Mouse (Mus musculus) urinary bladder, postnatal 10 days (tissue): Measurements from ENCODE around the gene Ttf1.
"Not testable (repeated sequence)": the region's sequence is repeated elsewhere in the genome, so short reads cannot be mapped to it uniquely, and the experiment has no call there.

Experiments used
- DNase-seq: peaks from one replicate; pipeline ENCODE4 v3.0.0; 2022; ENCODE audit warnings: low spot score

Ttf1 gene

DNA sequence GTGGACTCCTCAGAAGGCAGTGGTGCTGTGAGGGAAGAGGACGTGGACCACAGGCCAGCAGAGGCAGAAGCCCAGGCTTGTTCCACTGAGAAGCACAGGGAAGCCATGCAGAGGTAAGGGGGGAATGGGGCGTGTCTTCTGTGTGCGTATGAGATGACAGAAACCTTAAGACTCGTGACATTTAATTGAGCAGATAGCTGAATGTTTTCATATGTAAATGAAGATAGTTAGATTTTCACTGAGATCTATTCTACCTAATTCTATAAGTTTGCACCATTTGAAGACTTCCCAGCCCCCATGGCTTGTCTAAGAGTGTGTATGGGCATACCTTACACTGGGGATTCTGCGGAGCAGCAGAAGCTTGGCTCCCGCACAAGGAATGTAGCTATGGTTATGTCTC, 5.7 kb downstream of the Ttf1 start:
- DNase-seq, result no peak

DNA sequence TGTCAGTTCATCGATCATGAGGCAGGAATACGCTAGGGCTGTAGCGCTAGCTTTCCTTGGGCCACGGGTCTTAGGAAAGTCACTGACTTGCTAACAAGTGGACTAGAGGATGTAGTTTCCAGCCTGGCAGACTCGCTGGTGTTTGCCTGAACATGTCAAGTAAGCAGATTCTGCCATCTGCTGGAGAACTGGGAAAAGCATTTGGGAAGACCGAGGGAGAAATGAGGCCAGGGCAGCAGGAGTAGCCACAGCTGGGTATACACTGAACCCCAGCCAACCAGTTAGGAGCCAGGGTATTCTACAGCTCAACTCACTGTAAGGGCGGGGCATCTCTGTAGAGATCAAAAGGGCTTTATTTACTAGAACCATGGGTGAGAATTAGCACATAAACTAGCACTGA, 6.3 kb downstream of the Ttf1 start:
- DNase-seq, result no peak

DNA sequence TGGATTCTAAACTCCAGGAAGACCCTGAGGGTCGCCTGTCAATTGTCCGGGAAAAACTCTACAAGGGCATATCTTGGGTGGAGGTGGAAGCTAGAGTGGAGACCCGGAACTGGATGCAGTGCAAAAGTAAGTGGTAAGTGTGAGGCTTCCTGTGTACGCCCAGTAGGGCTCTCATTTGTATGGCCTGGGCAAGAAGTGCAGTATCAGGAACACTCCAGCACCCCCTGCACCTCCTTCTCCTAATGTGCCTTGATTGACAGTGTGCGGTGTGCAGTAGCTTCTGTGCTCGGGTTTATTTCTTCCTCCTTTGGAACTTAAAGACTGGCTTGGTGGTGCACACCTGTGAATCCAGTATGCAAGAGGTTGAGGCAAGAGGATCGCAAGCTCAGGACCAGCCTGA, 14.6 kb downstream of the Ttf1 start:
- no peak for DNase-seq

DNA sequence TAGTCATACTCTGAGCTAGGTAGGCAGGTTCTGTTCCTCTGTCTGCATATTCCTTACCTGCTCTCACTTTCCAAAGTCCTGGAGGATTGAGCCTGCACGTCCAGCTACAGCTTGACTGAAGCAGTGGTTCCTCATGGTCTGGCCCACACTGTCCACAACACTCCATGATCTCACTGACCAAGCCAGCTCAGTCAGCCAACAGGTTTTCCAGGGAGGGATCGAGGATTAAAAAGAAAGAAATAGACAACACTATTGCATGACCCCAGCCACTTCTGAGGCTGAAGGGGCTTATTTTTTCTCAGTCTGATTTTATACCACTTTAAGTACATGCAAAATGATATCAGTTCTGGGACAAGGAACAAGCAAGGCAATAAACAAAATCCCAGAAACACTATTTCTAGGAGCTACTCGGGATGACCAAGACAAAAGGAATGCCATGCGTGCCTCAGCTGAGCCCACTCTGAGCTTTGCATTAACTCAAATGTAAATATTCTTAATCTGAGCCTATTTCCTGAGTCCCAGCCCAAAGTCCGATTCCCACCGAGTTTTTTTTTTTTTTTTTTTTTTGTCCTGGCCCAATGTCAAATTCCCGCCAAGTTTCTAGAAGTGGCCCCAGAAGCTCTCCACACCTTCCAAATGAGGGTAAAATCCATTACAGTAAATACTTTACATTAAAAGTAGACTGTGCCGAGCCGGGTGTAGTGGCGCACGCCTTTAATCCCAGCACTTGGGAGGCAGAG, 15.4 kb downstream of the Ttf1 start:
- no peak for DNase-seq

DNA sequence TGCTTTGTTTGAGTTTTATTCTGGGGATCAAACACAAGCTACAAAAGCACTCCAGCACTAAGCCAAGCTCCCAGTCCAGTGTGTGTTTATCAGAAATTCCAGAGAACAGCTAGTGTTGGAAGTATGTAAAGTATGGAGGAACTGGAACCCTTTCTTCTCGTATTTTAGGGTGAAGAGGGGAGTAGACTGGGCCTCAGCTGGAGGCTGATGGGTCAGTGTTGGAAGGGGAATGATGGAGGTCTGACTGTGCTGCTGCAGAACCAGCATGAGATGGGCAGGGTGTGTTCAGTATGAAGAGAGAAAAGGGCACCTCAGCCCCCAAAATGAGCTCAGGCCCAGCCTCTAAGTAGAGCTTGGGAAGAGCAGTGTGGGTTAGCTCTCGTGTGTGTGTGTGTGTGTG, 16.2 kb downstream of the Ttf1 start:
- DNase-seq, result no peak

DNA sequence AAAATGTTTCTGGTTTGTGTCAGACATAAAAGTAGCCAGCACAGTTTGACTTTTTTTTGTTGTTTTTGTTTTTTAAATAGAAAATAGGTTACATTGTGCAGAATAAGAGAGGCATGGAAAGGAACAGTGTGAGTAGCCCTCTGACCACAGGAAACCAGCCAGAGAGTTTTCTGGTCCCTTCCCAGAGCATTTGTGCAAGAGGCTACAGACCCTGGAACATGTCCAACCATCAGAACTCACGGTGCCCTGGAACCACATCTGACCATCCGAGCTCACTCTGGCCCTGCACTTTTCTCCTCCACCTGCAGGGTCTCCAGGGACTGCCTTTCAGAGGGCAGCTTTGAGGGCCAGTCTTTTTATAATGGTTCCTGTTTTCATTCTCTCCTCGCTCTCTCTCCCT, 21.9 kb downstream of the Ttf1 start:
- no peak for DNase-seq

DNA sequence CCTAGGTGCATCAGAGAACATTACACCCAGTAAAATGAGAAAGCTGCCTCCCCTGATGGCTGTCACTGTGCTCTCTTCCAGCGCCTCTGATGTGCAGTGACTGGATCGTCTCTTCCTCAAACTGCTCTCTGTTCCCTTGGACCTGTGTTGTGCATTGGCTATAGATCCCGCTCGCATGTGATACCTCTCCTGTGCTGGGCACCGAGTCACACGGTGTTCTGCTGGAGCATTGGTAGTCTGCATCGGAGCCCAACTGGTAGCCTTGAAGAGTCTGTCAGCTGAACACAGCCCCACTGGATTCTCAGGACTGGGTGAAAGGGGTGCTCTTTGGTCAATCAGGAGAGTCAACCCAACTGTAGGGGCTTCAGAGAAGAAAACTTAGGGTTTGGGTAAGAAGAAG, 26.0 kb downstream of the Ttf1 start:
- DNase-seq, result no peak

DNA sequence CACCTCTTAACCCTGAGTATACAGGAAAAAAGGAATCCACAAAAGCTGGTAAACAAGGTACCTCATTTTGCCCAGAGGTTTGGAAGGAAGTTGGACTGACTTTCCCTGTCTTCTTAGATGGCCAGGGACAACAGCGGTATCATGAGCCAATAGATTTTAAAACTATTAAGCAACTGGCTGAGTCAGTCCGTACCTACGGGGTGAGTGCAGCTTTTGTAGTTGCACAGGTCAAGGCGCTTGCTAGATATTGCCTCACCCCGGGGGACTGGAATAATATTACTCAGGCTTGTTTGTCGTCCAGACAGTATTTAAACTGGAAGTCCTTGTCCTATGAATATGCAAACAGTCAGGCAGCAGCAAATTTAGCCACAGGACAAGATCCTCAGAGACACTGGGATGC, 29.2 kb downstream of the Ttf1 start:
- DNase-seq, result not testable (repeated sequence)

DNA sequence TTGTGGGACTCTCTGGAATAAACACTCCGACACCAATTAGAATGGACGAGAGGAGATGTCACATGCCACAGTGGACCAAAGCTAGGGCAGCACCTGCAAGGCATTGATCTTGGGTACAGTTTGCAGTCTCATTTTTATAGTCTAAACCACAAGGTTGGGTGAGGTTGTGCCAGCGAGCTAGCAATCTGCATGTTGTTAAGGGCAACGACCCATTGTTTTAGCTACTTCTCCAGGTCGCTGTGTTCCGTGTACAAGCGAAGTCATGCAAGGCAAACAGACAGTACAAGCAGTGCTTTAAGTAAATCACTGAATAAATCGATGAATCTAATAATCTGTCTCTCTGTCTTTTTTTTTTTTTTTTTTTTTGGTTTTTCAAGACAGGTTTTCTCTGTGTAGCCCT, 35.6 kb downstream of the Ttf1 start:
- no peak for DNase-seq

DNA sequence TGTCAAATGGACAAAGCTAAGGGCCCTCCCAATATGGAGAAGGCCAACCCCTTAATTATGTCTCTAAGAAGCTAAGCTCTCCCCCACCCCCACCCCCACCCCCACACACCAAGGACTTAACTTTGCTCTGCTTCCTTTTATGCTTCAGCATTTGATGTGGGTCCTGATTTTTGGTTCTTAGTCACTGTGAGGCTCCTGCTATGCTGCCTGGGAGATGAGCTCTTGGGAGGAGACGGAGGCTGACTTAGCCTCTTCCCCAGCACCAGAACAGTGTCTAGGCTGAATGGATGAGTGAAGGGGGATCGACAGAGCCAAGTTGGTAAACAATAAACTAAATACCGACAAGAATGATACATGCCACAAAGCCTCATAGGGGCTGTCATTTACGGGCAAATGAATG, 36.7 kb downstream of the Ttf1 start:
- no peak for DNase-seq

DNA sequence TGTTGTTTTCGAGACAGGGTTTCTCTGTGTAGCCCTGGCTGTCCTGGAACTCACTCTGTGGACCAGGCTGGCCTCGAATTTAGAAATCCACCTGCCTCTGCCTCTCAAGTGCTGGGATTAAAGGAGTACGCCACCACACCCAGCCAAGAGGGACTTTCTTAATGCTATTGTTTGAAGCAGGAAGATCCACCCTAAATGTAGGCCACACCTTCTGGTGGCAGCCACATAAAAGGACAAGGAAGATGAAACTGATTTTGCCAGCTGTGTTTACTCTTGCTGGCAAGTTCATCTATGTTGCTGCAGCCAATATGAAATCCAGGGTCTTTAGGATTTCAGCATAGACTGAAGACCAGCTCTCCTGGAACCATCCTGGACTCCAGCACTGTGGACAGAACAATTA, 37.4 kb downstream of the Ttf1 start:
- DNase-seq, result no peak

DNA sequence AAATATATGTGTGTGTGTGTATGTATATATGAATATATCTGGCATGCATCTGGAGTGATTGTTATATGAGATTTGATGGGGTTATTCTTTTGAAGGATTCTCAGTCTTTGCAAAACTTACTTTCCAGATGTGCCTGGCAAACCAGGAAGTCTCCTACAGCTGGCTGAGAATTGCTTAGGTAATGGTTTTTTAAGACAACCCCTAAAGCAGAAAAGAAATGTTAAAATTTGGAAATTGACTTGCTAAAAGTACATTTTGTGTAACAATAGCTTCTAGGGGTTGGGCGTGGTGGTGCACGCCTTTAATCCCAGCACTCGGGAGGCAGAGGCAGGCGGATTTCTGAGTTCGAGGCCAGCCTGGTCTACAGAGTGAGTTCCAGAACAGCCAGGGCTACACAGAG, 37.9 kb downstream of the Ttf1 start:
- not testable (repeated sequence) for DNase-seq

DNA sequence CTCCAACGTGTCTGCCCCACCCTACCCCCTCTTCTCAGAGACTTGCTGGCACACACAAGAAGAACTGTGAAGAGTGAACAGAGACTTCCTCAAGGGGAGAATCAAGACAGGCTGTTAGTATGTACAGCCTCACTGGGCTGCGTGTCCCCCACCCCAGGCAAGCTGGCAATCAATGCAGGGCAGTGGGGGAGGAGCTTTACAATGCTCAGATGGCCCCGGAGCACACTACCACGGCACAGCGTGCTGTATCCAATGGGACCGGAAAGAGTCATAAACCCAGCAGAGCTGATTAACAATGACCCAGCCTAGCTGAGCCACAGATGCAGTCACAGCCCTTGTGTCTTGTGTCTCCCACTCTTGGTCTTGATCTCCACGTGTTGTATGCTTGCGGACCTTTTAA, 38.7 kb downstream of the Ttf1 start:
- no peak for DNase-seq

DNA sequence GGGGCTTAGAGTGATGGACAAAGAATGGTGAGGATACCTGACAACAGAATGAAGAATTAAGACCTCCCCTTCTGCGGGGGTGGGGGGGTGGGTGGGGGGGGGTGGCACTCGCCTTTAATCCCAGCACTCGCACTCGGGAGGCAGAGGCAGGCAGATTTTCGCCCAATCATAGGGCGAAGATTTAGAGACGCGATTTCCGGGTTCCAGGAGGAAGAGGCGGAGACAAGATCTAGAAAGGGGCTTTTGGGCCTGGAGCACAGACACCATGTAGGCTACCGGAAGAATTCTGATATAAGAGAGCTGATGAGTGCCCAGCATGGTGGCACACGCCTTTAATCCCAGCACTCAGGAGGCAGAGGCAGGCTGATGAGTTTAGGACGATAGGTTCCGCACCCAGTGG, 39.6 kb downstream of the Ttf1 start:
- DNase-seq, result no peak

DNA sequence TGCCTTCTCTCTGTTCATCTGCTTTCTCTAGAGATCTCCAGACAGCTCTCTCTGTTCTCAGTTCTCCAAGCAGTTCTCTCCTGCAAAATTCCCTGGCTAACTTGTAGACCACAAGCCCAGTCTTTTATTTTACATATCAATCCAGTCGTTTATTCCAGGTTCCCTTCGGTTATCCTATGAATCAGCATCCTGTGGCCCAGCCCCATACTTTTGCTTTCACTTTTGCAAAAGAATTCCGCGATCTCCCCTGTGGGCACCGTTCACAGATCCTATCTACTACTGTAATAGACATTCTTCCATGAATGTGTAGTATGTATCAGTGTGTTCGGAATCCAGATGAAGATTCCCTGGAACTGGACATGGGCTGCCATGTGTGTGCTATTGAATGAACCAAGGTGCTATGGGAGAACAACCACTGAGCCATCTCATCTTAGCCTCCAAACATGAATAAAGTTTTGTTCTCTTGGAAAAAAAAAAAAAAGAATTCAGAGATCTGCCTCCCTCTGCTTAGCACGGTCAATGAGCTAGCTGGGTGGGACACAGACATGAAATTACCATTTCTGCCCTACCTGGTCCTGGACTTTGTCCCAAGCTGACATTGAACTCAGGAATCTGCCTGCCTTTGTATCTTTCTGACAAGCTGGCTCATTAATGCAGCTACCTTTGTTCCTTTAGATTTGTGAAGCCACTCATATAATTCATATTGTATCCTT, 40.9 kb downstream of the Ttf1 start:
- DNase-seq, result no peak

DNA sequence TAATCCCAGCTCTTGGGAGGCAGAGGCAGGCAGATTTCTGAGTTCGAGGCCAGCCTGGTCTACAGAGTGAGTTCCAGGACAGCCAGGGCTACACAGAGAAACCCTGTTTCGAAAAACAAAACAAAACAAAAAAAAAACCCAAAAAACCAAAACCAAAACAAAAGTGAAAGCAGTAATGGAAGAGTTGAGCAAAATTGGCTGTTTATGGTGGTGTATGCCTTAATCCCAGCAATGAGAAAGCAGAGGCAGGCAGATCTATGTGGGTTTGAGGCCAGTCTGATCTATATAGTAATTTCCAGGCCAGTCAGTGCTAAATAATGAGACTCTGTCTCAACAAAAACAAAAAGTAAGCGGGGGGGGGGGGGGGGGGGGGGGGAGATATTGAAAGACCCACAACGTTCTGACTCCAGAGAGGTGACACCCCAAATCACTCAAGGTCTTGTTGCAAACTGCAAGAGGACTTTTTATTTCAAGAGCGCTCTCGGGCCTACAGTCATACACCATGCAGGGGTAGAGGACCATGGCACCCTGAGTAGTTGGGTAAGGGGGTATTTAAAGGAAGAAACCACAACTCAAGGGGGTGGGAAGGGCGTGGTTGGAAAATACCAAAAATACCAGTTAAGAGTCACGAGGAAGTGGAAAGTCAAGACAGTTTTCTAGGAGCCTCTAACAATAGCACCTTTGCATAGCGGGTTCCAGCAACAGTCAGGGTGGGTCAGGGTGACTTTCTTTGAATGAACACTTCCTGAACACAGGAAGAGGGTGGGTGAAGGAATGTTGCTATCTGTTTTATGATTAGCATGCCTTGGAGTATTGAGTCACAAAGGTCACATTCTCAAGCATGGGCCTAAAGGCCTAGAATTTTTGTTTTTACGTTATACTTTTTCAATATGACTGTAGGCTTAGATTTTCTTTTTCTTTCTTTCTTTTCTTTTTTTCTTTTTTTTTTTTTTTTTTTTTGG, 42.6 kb downstream of the Ttf1 start:
- DNase-seq, result not testable (repeated sequence)

DNA sequence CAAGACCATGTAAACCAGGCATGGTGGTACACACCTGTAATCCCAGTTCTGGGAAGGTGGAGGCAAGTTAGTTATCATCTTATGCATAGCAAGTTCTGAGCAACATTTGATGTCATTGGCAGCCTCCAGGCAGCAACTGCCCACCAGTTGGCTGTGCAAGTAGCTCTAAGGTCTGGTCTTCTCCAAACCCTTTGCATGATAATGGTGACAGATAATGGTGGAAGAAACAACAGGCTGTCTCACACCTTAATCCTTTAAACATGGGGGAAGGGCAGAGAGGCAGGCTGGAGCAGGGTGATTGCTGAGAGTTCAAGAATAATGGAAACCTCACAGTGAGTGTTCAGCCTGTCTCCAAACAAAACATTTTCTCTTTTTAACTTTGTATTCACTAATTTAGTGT, 60.9 kb downstream of the Ttf1 start:
- no peak for DNase-seq

DNA sequence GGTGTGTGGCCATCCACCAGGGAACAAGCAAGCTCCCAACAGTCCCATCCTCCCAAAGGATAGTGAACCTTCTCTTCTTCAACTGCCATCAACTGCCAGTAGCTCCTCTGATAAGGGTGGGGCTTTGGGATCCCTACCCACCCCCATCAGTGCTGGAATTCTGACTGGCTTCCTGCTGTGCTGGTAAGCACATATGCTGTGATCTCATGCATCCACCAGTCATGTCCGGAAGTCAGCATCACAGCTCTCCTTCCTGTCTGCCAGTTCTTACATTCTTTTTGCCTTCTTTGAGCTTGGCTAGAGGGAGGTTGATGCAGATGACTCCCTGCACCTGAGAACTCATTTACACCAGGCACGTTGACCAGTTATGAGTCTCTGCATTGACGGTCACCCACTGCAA, 62.4 kb downstream of the Ttf1 start:
- no peak for DNase-seq

DNA sequence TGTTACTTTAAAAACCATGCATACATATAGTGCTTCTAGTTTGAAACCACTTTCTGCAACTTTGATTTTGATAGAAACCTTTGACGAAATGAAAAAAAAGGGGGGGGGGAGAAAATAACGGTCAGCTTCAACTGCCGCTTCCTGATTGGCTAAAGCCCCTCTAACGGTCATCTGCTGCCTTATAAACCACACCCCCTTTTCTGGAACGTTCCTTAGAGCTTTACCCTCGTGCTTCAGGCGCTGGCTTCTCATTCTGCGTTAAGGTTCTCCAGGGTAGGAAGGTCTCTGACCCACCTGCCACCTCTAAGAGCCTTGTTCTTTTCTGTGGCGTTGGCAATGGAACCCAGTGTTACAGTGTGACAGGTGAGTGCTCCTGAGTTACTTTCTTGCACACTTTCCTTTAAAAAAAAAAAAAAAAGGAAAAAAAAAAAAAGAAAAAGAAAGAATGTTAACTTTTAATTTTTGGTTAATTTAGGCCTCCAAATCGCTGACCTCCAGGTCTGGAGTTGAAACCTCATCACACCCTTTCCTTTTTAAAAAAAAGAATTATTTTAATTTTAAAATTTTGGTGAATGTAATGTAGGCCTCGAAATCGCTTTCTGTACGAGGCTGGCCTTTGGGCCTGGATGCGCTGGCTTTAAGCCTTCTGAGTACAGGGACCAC, 64.0 kb downstream of the Ttf1 start, which contains the start of gene Setx:
TSS of gene Setx (plus strand) at position 275 of the 663 bp plus-strand sequence.
- no peak for DNase-seq

DNA sequence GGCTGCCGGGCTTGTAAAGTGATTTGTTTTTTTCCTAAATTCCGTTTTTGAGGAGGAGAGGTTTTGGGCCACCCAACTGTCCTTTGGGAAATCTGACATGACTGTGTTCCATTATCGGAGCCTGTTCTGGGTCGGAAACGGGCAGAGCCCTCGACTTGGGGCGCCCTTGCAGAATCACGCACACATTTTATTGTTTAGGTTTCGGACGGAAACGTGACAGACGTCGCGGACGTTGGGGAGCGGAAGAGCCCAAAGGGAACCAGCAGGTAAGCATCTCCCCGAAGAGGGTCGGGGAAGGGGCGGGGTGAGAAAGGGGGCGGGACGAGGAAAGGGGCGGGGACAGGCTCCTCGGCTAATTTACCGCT, 64.5 kb downstream of the Ttf1 start:
- DNase-seq, result no peak

DNA sequence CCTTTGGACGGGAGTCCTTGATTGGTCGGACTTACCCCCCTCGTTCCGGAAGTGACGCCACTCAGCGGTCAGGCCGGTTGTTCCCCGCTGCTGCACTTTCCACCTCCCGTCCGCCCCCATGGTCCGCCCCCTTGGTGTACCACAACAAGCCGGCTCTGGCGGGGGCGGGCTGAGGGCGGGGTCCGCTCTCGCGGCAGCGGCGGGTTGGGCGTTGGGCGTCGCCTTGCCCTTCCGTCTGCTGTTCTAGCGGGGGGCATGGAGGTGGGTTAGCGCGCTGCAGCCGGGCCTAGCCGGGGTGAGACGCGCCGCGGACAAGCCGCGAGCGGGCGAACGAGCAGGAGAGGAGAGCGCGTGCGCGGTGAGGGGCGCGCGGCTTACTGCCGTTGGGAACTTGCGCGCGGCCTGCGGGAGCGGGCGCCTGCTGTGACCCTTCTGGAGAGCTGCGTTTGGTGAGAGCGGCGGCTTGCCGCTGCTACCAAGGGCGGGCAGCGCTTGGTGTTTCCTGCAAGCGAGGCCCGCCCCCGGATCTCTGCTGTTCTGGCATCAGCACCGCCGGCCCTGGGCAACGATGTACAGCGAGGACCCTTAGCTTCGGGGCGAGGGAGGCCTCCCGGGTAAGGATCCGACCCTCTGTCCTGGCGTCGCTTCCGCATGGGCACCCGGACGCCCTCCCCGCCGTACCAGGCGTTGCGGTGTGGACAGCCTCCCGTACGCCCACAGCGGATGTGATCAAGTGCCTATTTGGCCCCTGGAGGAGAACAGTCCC, 65.1 kb downstream of the Ttf1 start:
- DNase-seq, result peak; percentile 99
